Mouse (Mus musculus) heart, postnatal 0 days (tissue): Measurements from ENCODE around the gene Gmds. TPM values are rescaled to one million over a fixed set of nuclear protein-coding genes. Genes with fewer than 3 reads are reported as not detected.

Experiments used
- ATAC-seq: fragments of 200-750 bp; cut with Nextera tagmentation; 2 replicates; pipeline ENCODE4 v1.8.0; 2017; ENCODE audit warnings: low read depth, moderate number of reproducible peaks, moderate library complexity; ENCODE audit not compliant: insufficient read depth
- DNase-seq: peaks from one replicate; pipeline ENCODE4 v3.0.0-alpha.2; 2016; ENCODE audit warnings: low spot score
- H3K27ac ChIP-seq: fragments of 300-500 bp; sonication (generic); 2 replicates; pipeline ENCODE4 v1.5.1; 2014; ENCODE audit warnings: low read depth, mild to moderate bottlenecking
- H3K27me3 ChIP-seq: fragments of 300-500 bp; sonication (generic); 2 replicates; pipeline ENCODE4 v1.6.1; 2014; ENCODE audit warnings: low read length, mixed read lengths; ENCODE audit not compliant: control insufficient read depth, insufficient read depth
- H3K36me3 ChIP-seq: fragments of 300-500 bp; sonication (generic); replicated peaks from 2 replicates; pipeline ENCODE4 v1.6.1; 2014; ENCODE audit warnings: low read length, mixed read lengths; ENCODE audit not compliant: control insufficient read depth, insufficient read depth
- H3K4me1 ChIP-seq: fragments of 300-500 bp; sonication (generic); 2 replicates; pipeline ENCODE4 v1.6.1; 2014; ENCODE audit warnings: antibody characterized with exemption; ENCODE audit not compliant: control insufficient read depth, insufficient read depth
- H3K4me2 ChIP-seq: fragments of 300-500 bp; sonication (generic); 2 replicates; pipeline ENCODE4 v1.6.1; 2014; ENCODE audit warnings: low read depth, mild to moderate bottlenecking, low read length, moderate library complexity
- H3K4me3 ChIP-seq: fragments of 300-500 bp; sonication (generic); 2 replicates; pipeline ENCODE4 v1.5.1; 2014; ENCODE audit warnings: low read depth, low read length
- H3K9ac ChIP-seq: fragments of 300-500 bp; sonication (generic); replicated peaks from 2 replicates; pipeline ENCODE4 v1.6.1; 2014; ENCODE audit warnings: low read depth, low read length, mixed read lengths
- H3K9me3 ChIP-seq: fragments of 300-500 bp; sonication (generic); replicated peaks from 2 replicates; pipeline ENCODE4 v1.6.1; 2016; ENCODE audit warnings: low read length; ENCODE audit not compliant: control insufficient read depth
- CTCF ChIP-seq: IDR thresholded peaks from 2 replicates; pipeline ENCODE4 v1.5.1; 2016; ENCODE audit warnings: antibody characterized with exemption, control low read depth, low read depth
- EP300 ChIP-seq: IDR thresholded peaks from 2 replicates; pipeline ENCODE4 v1.6.1; 2016; ENCODE audit warnings: antibody characterized with exemption, low read depth
- WGBS: fragments of 180-500 bp; shearing (Covaris S2); extraction: QIAGEN DNeasy Blood & Tissue Kit; methylation state at CpG from one replicate; pipeline ENCODE4 v1.1.7; 2014; 5-methylcytosine and 5-hydroxymethylcytosine counted together
- polyA plus RNA-seq: library from polyadenylated mRNA; unstranded; fragments of >200 nt; fragmentation: Nextera tagmentation; extraction: Ambion mirVana; gene quantifications from 2 replicates; pipeline ENCODE4 v1.2.1, GENCODE M21; 2015
- total RNA-seq: library from RNA; depleted of rRNA; stranded (reverse); fragments of >200 nt; gene quantifications from 2 replicates; pipeline ENCODE4 v1.2.3, GENCODE M21; 2014; ENCODE audit warnings: low replicate concordance

Gmds gene
- total and polyA plus RNA-seq, 2 experiments from 2014 or later: 1.3 to 13.0 TPM

DNA sequence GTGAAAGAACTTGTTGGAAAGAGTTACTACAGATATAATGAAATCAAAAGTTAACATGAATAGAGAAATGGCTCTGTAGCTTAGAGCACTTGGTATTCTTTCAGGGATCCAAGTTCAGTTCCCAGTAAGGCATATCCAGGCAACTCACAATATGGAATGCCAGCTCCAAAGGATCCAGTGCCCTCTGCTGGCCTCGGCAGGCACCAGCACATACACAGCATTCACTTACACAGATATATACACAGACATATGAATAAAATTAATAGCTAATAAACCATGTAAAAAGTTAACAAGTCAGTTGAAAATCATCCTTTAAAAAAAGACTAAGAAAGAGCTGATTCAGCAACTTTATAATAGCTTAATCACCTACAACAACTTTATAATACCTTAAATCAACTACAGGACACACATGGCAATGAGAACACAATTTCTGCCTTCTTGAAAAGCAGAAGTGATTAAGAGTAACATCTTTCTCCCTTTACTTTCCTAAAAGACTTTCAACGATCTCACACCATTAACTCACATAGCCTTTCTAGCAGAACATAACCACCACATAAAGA lies 65.5 kb downstream of the Gmds start:
- WGBS: 92% methylated on average over 2 of the region's 2 CpGs
- Histone ChIP-seq H3K4me3 (no peak overlapping the region), H3K27ac (no peak overlapping the region), H3K4me1 (no peaks in the 10 kb centered on the region), H3K9me3 (no peaks in the 10 kb centered on the region), H3K9ac (no peak overlapping the region), H3K4me2 (no peak overlapping the region), H3K36me3 (no peaks in the 10 kb centered on the region), H3K27me3 (no peaks in the 10 kb centered on the region)
- TF ChIP-seq CTCF (no peak), EP300 (no peak)
- no peak for ATAC-seq
- DNase-seq: no peak

DNA sequence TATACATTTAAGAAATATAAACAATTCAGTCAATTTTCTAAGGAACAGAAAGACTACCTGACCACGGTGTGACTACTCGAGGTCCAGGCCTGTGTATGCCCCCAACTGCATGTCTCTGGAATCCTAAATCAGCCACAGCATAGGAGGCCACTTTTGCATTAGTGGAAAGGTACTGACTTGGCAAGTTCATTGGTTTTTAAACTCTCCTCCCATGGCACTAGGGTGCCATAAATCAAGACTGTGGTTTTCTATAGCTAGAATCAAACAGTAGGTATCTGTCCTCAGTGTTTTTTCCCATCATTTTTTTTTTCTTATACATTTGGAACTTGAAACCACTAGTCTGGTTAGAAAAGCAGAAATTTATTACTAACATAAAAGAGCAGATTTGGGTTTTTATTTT lies 68.8 kb downstream of the Gmds start:
- no peak for ATAC-seq
- 0 out of 2 replicates have a peak, but pooled peaks cover 4% of the 10 kb centered on the region for H3K4me1 ChIP-seq
- H3K4me2 ChIP-seq: no peak overlapping the region
- H3K4me3 ChIP-seq: no peak overlapping the region
- no peak overlapping the region for H3K27ac ChIP-seq
- no peak for DNase-seq
- 51% methylated on average over 2 of the region's 2 CpGs for WGBS
- no peaks in the 10 kb centered on the region for H3K27me3 ChIP-seq
- no peaks in the 10 kb centered on the region for H3K36me3 ChIP-seq
- TF ChIP-seq CTCF (no peak), EP300 (no peak)
- H3K9ac ChIP-seq: no peak overlapping the region
- no peaks in the 10 kb centered on the region for H3K9me3 ChIP-seq

- no peak overlapping the region for H3K4me2 ChIP-seq
- no peak overlapping the region for H3K27ac ChIP-seq
- no peak overlapping the region for H3K4me3 ChIP-seq
- TF ChIP-seq EP300 (no peak), CTCF (no peak)
- no peaks in the 10 kb centered on the region for H3K9me3 ChIP-seq
- no peaks in the 10 kb centered on the region for H3K27me3 ChIP-seq
- DNase-seq: no peak
- H3K9ac ChIP-seq: no peak overlapping the region
- 0 out of 2 replicates have a peak, but pooled peaks cover 4% of the 10 kb centered on the region for H3K4me1 ChIP-seq
- H3K36me3 ChIP-seq: no peaks in the 10 kb centered on the region
- WGBS: 62% methylated on average over 2 of the region's 2 CpGs
- no peak for ATAC-seq
Observed at GRCm38 (mm10) chr13:32269261-32269660, 69.3 kb downstream of the Gmds start.

DNA sequence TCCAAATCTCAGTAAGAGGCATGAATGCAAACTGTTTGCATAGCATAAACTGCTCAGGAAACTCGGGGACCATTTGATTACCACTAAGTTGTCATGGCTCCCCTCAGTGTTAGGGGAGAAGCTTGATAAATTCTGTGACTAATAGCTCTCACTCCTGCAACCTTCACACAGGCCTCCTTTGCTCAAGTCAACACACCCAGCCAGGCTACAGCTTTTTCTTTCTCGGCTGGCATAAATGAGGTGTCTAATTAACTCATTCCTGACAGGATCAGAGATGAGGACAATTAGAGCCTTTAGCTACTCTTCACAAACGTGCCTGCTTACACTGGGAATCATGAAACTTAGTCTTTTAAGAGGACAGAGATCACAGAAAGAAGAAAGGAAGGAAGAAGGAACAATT lies 70.3 kb downstream of the Gmds start:
- TF ChIP-seq CTCF: no peak
- TF ChIP-seq EP300: no peak
- no peaks in the 10 kb centered on the region for H3K27me3 ChIP-seq
- H3K9ac ChIP-seq: no peak overlapping the region
- H3K36me3 ChIP-seq: no peaks in the 10 kb centered on the region
- no peaks in the 10 kb centered on the region for H3K9me3 ChIP-seq
- H3K4me3 ChIP-seq: no peak overlapping the region
- WGBS: 37% methylated on average over 3 of the region's 3 CpGs
- 0 out of 2 replicates have a peak, but pooled peaks cover 4% of the 10 kb centered on the region for H3K4me1 ChIP-seq
- no peak for DNase-seq
- H3K4me2 ChIP-seq: no peak overlapping the region
- no peak overlapping the region for H3K27ac ChIP-seq
- ATAC-seq: no peak

DNA sequence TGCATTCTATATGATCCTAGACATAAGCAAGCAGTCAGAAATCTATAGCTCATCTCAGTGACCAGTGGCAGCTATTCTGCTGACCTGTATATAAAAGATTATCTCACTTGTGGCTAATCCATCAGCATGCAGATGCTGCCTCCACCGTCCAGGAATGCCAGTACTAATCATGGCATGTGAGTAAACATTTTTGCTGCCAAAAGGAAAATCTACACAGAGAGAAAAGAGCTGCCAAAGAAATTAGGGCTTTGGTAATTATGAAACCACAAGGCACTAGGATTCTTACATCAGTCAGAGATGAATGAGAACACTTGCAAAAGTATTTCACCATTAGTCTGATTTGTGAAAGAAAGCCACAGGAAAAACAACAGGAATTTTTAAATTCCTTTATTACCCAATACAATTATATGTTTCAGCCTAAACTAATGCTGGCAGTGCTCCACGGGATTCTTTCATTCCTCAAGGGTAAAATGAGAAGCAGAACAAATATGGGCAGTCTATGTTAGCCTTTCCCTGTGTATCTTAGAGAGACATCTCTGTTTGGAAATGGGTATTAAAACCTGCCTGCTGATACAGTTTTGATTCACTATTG lies 71.3 kb downstream of the Gmds start:
- no peak for ATAC-seq
- TF ChIP-seq EP300 (no peak), CTCF (no peak)
- H3K4me1 ChIP-seq: 0 out of 2 replicates have a peak, but pooled peaks cover 4% of the 10 kb centered on the region
- no peak overlapping the region for H3K27ac ChIP-seq
- no peaks in the 10 kb centered on the region for H3K36me3 ChIP-seq
- 9% methylated on average over 2 of the region's 2 CpGs for WGBS
- no peak overlapping the region for H3K4me3 ChIP-seq
- DNase-seq: no peak
- no peak overlapping the region for H3K9ac ChIP-seq
- no peak overlapping the region for H3K4me2 ChIP-seq
- no peaks in the 10 kb centered on the region for H3K27me3 ChIP-seq
- H3K9me3 ChIP-seq: no peaks in the 10 kb centered on the region

DNA sequence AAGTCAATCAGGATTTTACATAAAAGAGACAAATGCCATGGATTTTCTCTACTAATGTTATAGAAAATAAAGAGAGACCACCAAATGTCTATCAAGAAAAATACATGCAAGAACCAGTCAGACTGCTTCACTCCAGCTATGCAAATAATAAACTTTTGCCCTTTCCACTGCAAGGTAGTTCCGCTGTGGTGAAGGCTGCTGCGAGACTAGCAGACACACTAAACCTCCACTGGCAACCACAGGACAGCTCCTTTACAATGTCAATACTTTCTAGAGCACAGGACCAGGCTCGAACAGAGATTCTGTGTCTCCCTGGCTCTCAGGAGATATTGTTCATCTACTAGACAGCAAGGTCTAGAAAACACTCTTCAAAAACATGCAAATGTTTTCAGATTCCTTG lies 71.8 kb downstream of the Gmds start:
- H3K27ac ChIP-seq: no peak overlapping the region
- no peaks in the 10 kb centered on the region for H3K27me3 ChIP-seq
- H3K4me1 ChIP-seq: 0 out of 2 replicates have a peak, but pooled peaks cover 4% of the 10 kb centered on the region
- no peaks in the 10 kb centered on the region for H3K36me3 ChIP-seq
- TF ChIP-seq EP300 (no peak), CTCF (no peak)
- H3K4me3 ChIP-seq: no peak overlapping the region
- no peak overlapping the region for H3K9ac ChIP-seq
- DNase-seq (no peak), ATAC-seq (no peak)
- H3K4me2 ChIP-seq: no peak overlapping the region
- 52% methylated on average over 3 of the region's 3 CpGs for WGBS
- H3K9me3 ChIP-seq: no peaks in the 10 kb centered on the region
